Mouse (Mus musculus): ENCODE measurements around the gene Atxn2l. TPM values are rescaled to one million over a fixed set of nuclear protein-coding genes. Genes with fewer than 3 reads are reported as not detected.

Atxn2l gene
- polyA plus RNA-seq, 1 experiment: 666 TPM

- TF ChIP-seq POLR2A (IDR thresholded peaks at IDR 0.05; ENCODE audit: control insufficient read depth, low read depth, low read length): no peak
- no peak for TF ChIP-seq CTCF (IDR thresholded peaks at IDR 0.05; ENCODE audit: control insufficient read depth, insufficient read depth, insufficient replicate concordance, low read depth, low read length)
- H3K4me1 ChIP-seq (ENCODE audit: control insufficient read depth, insufficient read depth, low read length): peaks cover 3% of the 10 kb centered on the region
Observed at GRCm38 (mm10) chr7:126474486-126474955, 28.7 kb downstream of the Atxn2l start.

DNA sequence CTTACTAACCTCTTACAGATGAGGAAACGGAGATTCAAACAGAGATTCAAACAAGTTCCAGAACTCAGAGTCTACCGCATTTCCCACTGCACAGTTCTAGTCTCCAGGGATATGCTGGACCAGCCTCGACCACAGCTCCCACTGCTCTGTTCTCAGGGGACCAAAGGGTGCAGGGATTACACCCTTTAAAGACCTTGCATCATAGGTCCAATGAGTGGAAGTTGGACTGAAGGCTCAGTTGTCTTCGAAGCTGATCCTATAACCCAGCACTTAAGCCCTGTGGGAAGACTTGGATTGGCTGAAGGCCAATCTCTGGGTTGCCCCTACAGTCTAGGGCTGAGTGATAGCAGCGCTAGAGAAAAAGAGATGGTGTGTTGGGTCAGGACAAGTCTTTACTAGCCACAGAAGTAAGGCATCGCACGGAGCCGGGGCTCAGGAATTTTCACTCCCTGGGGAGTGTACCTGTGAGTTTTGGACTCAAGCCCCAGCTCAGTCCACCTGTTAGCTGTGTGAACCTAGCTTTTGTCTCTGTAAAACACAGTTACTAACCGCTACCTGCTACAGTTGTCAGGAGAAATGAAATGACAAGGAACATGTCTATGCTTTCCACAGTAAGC, 29.7 kb downstream of the Atxn2l start:
- peak overlapping the region; percentile 89 for H3K4me3 ChIP-seq (ENCODE audit: control insufficient read depth, low read depth, low read length)
- H3K36me3 ChIP-seq (ENCODE audit: control insufficient read depth, insufficient read depth, low read length): peaks cover 2% of the 10 kb centered on the region
- peaks cover 3% of the 10 kb centered on the region for H3K4me1 ChIP-seq (ENCODE audit: control insufficient read depth, insufficient read depth, low read length)
- no peak for TF ChIP-seq CTCF (IDR thresholded peaks at IDR 0.05; ENCODE audit: control insufficient read depth, insufficient read depth, insufficient replicate concordance, low read depth, low read length)
- TF ChIP-seq POLR2A (IDR thresholded peaks at IDR 0.05; ENCODE audit: control insufficient read depth, low read depth, low read length): no peak
- H3K27me3 ChIP-seq (ENCODE audit: control insufficient read depth, insufficient read depth, low read length): no peaks in the 10 kb centered on the region
- no peak overlapping the region for H3K27ac ChIP-seq (ENCODE audit: control insufficient read depth, insufficient read depth, low read depth, low read length)

More at GRCm38 (mm10) chr7:126474486-126474955, 28.7 kb downstream of the Atxn2l start:
- H3K36me3 ChIP-seq (ENCODE audit: control insufficient read depth, insufficient read depth, low read length): no peaks in the 10 kb centered on the region; the same call in none of the 2 replicates
- peak overlapping the region; percentile 94 for H3K27ac ChIP-seq (ENCODE audit: control insufficient read depth, insufficient read depth, low read depth, low read length)
- peak overlapping the region; percentile 89 for H3K4me3 ChIP-seq (ENCODE audit: control insufficient read depth, low read depth, low read length)
- H3K27me3 ChIP-seq (ENCODE audit: control insufficient read depth, insufficient read depth, low read length): no peaks in the 10 kb centered on the region

GRCm38 (mm10) chr7:126472713-126473112, 30.5 kb downstream of the Atxn2l start:
- no peak overlapping the region for H3K27ac ChIP-seq (ENCODE audit: control insufficient read depth, insufficient read depth, low read depth, low read length)
- no peak for TF ChIP-seq CTCF (IDR thresholded peaks at IDR 0.05; ENCODE audit: control insufficient read depth, insufficient read depth, insufficient replicate concordance, low read depth, low read length)
- no peak for TF ChIP-seq POLR2A (IDR thresholded peaks at IDR 0.05; ENCODE audit: control insufficient read depth, low read depth, low read length)
- H3K4me1 ChIP-seq (ENCODE audit: control insufficient read depth, insufficient read depth, low read length): peaks cover 3% of the 10 kb centered on the region
- H3K36me3 ChIP-seq (ENCODE audit: control insufficient read depth, insufficient read depth, low read length): peaks cover 2% of the 10 kb centered on the region
- no peak overlapping the region for H3K4me3 ChIP-seq (ENCODE audit: control insufficient read depth, low read depth, low read length)
- H3K27me3 ChIP-seq (ENCODE audit: control insufficient read depth, insufficient read depth, low read length): no peaks in the 10 kb centered on the region

DNA sequence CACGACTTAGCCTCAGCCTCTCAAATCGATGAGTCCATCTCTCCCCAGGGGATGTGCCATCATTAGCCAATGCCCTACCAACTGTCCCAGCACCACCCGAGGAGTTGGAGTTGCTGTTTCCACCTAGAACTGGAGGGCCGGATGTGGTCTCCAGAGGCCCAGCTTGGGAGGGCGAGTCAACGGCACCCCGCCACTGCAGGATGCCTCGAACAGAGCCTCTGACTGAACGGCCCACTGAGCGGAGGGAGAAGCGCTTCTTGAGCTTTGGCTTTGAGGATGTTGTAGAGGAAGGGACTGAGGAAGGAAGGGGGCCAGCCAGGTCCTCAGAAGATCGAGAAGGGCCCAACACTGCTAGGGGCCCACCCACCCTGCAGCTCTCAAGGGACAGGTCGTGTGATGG, 30.9 kb downstream of the Atxn2l start:
- H3K27me3 ChIP-seq (ENCODE audit: control insufficient read depth, insufficient read depth, low read length): no peaks in the 10 kb centered on the region
- H3K27ac ChIP-seq (ENCODE audit: control insufficient read depth, insufficient read depth, low read depth, low read length): no peak overlapping the region
- H3K36me3 ChIP-seq (ENCODE audit: control insufficient read depth, insufficient read depth, low read length): peaks cover 2% of the 10 kb centered on the region
- peaks cover 3% of the 10 kb centered on the region for H3K4me1 ChIP-seq (ENCODE audit: control insufficient read depth, insufficient read depth, low read length)
- TF ChIP-seq POLR2A (IDR thresholded peaks at IDR 0.05; ENCODE audit: control insufficient read depth, low read depth, low read length) (no peak), CTCF (IDR thresholded peaks at IDR 0.05; ENCODE audit: control insufficient read depth, insufficient read depth, insufficient replicate concordance, low read depth, low read length) (no peak)
- no peak overlapping the region for H3K4me3 ChIP-seq (ENCODE audit: control insufficient read depth, low read depth, low read length)

DNA sequence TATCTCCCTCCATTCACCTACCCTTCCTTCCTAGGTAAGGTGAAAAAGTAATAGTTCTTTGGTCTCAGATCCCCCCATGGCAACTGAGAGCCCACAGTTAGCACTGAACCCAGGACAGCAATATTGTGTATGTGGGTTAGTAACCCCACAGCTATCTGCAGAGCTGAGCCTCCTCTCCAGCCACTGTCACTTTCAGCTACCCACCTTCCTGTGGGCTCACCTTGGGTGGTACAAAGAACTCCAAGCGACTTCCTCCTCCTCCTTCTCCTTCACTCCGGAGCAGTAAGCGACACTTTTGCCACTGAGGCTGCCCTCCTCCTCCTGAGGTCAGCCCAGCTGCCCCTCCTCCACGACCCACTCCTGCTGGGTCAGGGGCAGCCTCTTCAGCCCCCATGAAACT, 31.4 kb downstream of the Atxn2l start:
- TF ChIP-seq CTCF (IDR thresholded peaks at IDR 0.05; ENCODE audit: control insufficient read depth, insufficient read depth, insufficient replicate concordance, low read depth, low read length) (no peak), POLR2A (IDR thresholded peaks at IDR 0.05; ENCODE audit: control insufficient read depth, low read depth, low read length) (no peak)

GRCm38 (mm10) chr7:126471361-126471760, 31.9 kb downstream of the Atxn2l start:
- Histone ChIP-seq H3K4me1 (ENCODE audit: control insufficient read depth, insufficient read depth, low read length) (peaks cover 3% of the 10 kb centered on the region), H3K27ac (ENCODE audit: control insufficient read depth, insufficient read depth, low read depth, low read length) (no peak overlapping the region), H3K36me3 (ENCODE audit: control insufficient read depth, insufficient read depth, low read length) (peaks cover 2% of the 10 kb centered on the region), H3K27me3 (ENCODE audit: control insufficient read depth, insufficient read depth, low read length) (no peaks in the 10 kb centered on the region), H3K4me3 (ENCODE audit: control insufficient read depth, low read depth, low read length) (no peak overlapping the region)
- TF ChIP-seq CTCF (IDR thresholded peaks at IDR 0.05; ENCODE audit: control insufficient read depth, insufficient read depth, insufficient replicate concordance, low read depth, low read length): no peak
- no peak for TF ChIP-seq POLR2A (IDR thresholded peaks at IDR 0.05; ENCODE audit: control insufficient read depth, low read depth, low read length)

More for the DNA sequence above, 31.4 kb downstream of the Atxn2l start:
- Histone ChIP-seq H3K4me1 (ENCODE audit: control insufficient read depth, insufficient read depth, low read length) (peaks cover 3% of the 10 kb centered on the region), H3K4me3 (ENCODE audit: control insufficient read depth, low read depth, low read length) (no peak overlapping the region), H3K27ac (ENCODE audit: control insufficient read depth, insufficient read depth, low read depth, low read length) (no peak overlapping the region), H3K27me3 (ENCODE audit: control insufficient read depth, insufficient read depth, low read length) (no peaks in the 10 kb centered on the region), H3K36me3 (ENCODE audit: control insufficient read depth, insufficient read depth, low read length) (peaks cover 2% of the 10 kb centered on the region)

GRCm38 (mm10) chr7:126470077-126470476, 33.2 kb downstream of the Atxn2l start:
- Histone ChIP-seq H3K4me3 (ENCODE audit: control insufficient read depth, low read depth, low read length) (no peak overlapping the region), H3K27ac (ENCODE audit: control insufficient read depth, insufficient read depth, low read depth, low read length) (no peak overlapping the region), H3K27me3 (ENCODE audit: control insufficient read depth, insufficient read depth, low read length) (no peaks in the 10 kb centered on the region), H3K36me3 (ENCODE audit: control insufficient read depth, insufficient read depth, low read length) (peaks cover 2% of the 10 kb centered on the region), H3K4me1 (ENCODE audit: control insufficient read depth, insufficient read depth, low read length) (peaks cover 8% of the 10 kb centered on the region)
- no peak for TF ChIP-seq POLR2A (IDR thresholded peaks at IDR 0.05; ENCODE audit: control insufficient read depth, low read depth, low read length)

Measured in testis, adult 2 months (tissue).